Mouse (Mus musculus) gastrocnemius, adult 8-10 months (tissue): Measurements from ENCODE around the gene Trappc3. TPM values are rescaled to one million over a fixed set of nuclear protein-coding genes. Genes with fewer than 3 reads are reported as not detected.

ENCODE experiments used
- DNase-seq, 2 experiments: peaks; one replicate each; pipeline ENCODE4 v3.0.0; 2022; ENCODE audit warnings: low spot score in 2 of 2
- total RNA-seq, 4 experiments: library from RNA; stranded (reverse); gene quantifications; 2 replicates each; pipeline ENCODE4 v1.2.4; 2022

Gene Trappc3
- total RNA-seq, 4 experiments from 2014 or later: 19.7 to 23.2 (median 22.3) TPM

GRCm38 (mm10) chr4:126310344-126310743 lies 48.2 kb downstream of the Trappc3 start:
- DNase-seq: no peak

- no peak for DNase-seq
Observed at GRCm38 (mm10) chr4:126311566-126312200, 49.6 kb downstream of the Trappc3 start.

GRCm38 (mm10) chr4:126313202-126313601 lies 51.1 kb downstream of the Trappc3 start:
- DNase-seq: no peak

GRCm38 (mm10) chr4:126314393-126314792 lies 52.3 kb downstream of the Trappc3 start:
- DNase-seq: peak; percentile 66 to 69

- DNase-seq: no peak
Observed at GRCm38 (mm10) chr4:126315931-126316330, 53.8 kb downstream of the Trappc3 start.

GRCm38 (mm10) chr4:126316443-126317040 lies 54.4 kb downstream of the Trappc3 start:
- no peak for DNase-seq

- DNase-seq: no peak
Observed at GRCm38 (mm10) chr4:126319806-126320205, 57.7 kb downstream of the Trappc3 start.

GRCm38 (mm10) chr4:126321111-126321853 lies 59.2 kb downstream of the Trappc3 start, which contains the start of gene Adprhl2:
TSS of gene Adprhl2 (minus strand) at chr4:126321703.
- peak; percentile 96 to 97 for DNase-seq

- DNase-seq: no peak
Observed at GRCm38 (mm10) chr4:126321854-126322511, 59.9 kb downstream of the Trappc3 start.

GRCm38 (mm10) chr4:126322646-126323045 lies 60.5 kb downstream of the Trappc3 start:
- DNase-seq: no peak

GRCm38 (mm10) chr4:126324861-126325260 lies 62.7 kb downstream of the Trappc3 start:
- DNase-seq: no peak

GRCm38 (mm10) chr4:126325281-126325861 lies 63.2 kb downstream of the Trappc3 start, which contains the start of gene Tekt2:
TSS of gene Tekt2 (minus strand) at chr4:126325688.
- DNase-seq: no peak

Other genes with a start within 250 kb of the Trappc3 start
- under 1 TPM; 0.10 to 0.44 (median 0.36) TPM for gene Csf3r, start 237.8 kb upstream of the Trappc3 start, total RNA-seq
- gene Mrps15, start 215.4 kb upstream of the Trappc3 start, total RNA-seq: 10 to 100 TPM; 62.8 to 70.5 (median 66.0) TPM
- gene Oscp1, start 203.8 kb upstream of the Trappc3 start, total RNA-seq: 1 to 10 TPM; 1.2 to 3.2 (median 2.9) TPM
- gene Lsm10, start 165.7 kb upstream of the Trappc3 start, total RNA-seq: 10 to 100 TPM in 1 of 4 experiments, 1 to 10 TPM in 3; 8.8 to 10.9 (median 9.4) TPM
- 100 to 1,000 TPM; 122 to 135 (median 128) TPM for gene Stk40, start 158.4 kb upstream of the Trappc3 start, total RNA-seq
- gene Eva1b, start 114.6 kb upstream of the Trappc3 start, total RNA-seq: 1 to 10 TPM; 2.0 to 4.9 (median 2.6) TPM
- gene Sh3d21, start 98.8 kb upstream of the Trappc3 start, total RNA-seq: under 1 TPM; 0.46 to 0.86 (median 0.68) TPM
- 100 to 1,000 TPM in 3 of 4 experiments, 10 to 100 TPM in 1; 95.8 to 107 (median 105) TPM for gene Thrap3, start 59.6 kb upstream of the Trappc3 start, total RNA-seq
- 100 to 1,000 TPM; 138 to 195 (median 173) TPM for gene Map7d1, start 6.0 kb upstream of the Trappc3 start, total RNA-seq
- 1 to 10 TPM in 2 of 4 experiments, under 1 TPM in 2; 0.46 to 1.6 (median 1.1) TPM for gene Col8a2, start 24.5 kb downstream of the Trappc3 start, total RNA-seq
- 1 to 10 TPM; 8.1 to 9.5 (median 9.0) TPM for gene Adprhl2, start 59.4 kb downstream of the Trappc3 start, total RNA-seq
- gene Tekt2, start 63.4 kb downstream of the Trappc3 start, total RNA-seq: under 1 TPM in 3 of 4 experiments, not detected in 1; 0.17 to 0.87 (median 0.40) TPM
- 10 to 100 TPM in 1 of 4 experiments, 1 to 10 TPM in 3; 6.8 to 11.5 (median 8.0) TPM for gene Ago3, start 167.2 kb downstream of the Trappc3 start, total RNA-seq
- gene Ago1, start 206.3 kb downstream of the Trappc3 start, total RNA-seq: 1 to 10 TPM; 5.1 to 6.8 (median 6.0) TPM